Mouse (Mus musculus) embryonic facial prominence, embryonic 10.5 days (tissue): Measurements from ENCODE around the gene Ddn. TPM values are rescaled to one million over a fixed set of nuclear protein-coding genes. Genes with fewer than 3 reads are reported as not detected.

ENCODE experiments used
- DNase-seq: peaks from one replicate; pipeline ENCODE4 v3.0.0-alpha.2; 2017; ENCODE audit warnings: low spot score
- H3K27ac ChIP-seq: fragments of 300-500 bp; sonication (generic); replicated peaks from 2 replicates; pipeline ENCODE4 v1.5.1; 2016; ENCODE audit warnings: mild to moderate bottlenecking
- H3K27me3 ChIP-seq: fragments of 300-500 bp; sonication (generic); replicated peaks from 2 replicates; pipeline ENCODE4 v1.6.1; 2016; ENCODE audit warnings: low read depth, mild to moderate bottlenecking; ENCODE audit not compliant: poor library complexity, severe bottlenecking
- H3K36me3 ChIP-seq: fragments of 300-500 bp; sonication (generic); replicated peaks from 2 replicates; pipeline ENCODE4 v1.6.1; 2016; ENCODE audit warnings: mild to moderate bottlenecking, moderate library complexity
- H3K4me1 ChIP-seq: fragments of 300-500 bp; sonication (generic); 2 replicates; pipeline ENCODE4 v1.6.1; 2016
- H3K4me3 ChIP-seq: fragments of 300-500 bp; sonication (generic); 2 replicates; pipeline ENCODE4 v1.5.1; 2016; ENCODE audit warnings: mild to moderate bottlenecking, moderate library complexity
- H3K9me3 ChIP-seq: fragments of 300-500 bp; sonication (generic); 2 replicates; pipeline ENCODE4 v1.6.1; 2016; ENCODE audit warnings: mild to moderate bottlenecking
- WGBS: fragments of 180-500 bp; shearing (Covaris S2); methylation state at CpG from one replicate; pipeline ENCODE4 v1.1.7; 2016; 5-methylcytosine and 5-hydroxymethylcytosine counted together
- polyA plus RNA-seq: library from polyadenylated mRNA; unstranded; fragments of >200 nt; fragmentation: Nextera tagmentation; extraction: Ambion mirVana; gene quantifications from 2 replicates; pipeline ENCODE4 v1.2.1, GENCODE M21; 2016

Gene Ddn
- polyA plus RNA-seq, 1 experiment from 2014 or later, result not detected

DNA sequence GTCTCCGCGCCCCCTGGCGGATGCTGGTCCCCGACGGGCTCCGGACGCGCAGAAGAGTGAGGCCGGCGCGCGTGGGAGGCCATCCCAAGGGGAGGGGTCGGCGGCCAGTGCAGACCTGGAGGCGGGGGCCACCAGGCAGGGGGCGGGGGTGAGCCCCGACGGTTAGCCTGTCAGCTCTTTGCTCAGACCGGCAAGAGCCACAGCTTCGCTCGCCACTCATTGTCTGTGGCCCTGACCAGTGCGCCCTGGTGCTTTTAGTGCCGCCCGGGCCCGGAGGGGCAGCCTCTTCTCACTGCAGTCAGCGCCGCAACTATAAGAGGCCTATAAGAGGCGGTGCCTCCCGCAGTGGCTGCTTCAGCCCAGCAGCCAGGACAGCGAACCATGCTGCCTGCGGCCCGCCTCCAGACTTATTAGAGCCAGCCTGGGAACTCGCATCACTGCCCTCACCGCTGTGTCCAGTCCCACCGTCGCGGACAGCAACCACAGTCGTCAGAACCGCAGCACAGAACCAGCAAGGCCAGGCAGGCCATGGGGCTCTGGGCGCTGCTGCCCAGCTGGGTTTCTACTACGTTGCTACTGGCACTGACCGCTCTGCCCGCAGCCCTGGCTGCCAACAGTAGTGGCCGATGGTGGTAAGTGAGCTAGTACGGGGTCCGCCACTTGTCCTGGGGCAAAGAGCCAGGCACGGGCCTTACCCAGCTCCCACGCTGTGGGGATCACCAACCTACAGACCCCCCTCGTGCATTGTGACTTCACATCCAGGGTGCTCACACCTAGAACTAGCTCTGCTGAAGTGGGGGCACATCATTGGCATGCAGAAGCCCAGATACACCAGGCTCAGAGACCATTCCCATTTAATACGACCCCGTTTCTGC lies 19.4 kb downstream of the Ddn start, which contains the start of gene Wnt1:
Gene Wnt1, plus strand, starts transcription at position 197 of the 875 bp plus-strand sequence.
- H3K27me3 ChIP-seq, result peaks cover 100% of the 10 kb centered on the region
- no peaks in the 10 kb centered on the region for H3K36me3 ChIP-seq
- H3K4me3 ChIP-seq, result peak within 1 kb of the TSS; percentile 40
- DNase-seq, result peak; percentile 75
- H3K4me1 ChIP-seq, result peaks cover 35% of the 10 kb centered on the region
- no peaks in the 10 kb centered on the region for H3K9me3 ChIP-seq
- H3K27ac ChIP-seq, result no peak within 1 kb of the TSS
- 1% methylated on average over 51 of the region's 51 CpGs for WGBS

DNA sequence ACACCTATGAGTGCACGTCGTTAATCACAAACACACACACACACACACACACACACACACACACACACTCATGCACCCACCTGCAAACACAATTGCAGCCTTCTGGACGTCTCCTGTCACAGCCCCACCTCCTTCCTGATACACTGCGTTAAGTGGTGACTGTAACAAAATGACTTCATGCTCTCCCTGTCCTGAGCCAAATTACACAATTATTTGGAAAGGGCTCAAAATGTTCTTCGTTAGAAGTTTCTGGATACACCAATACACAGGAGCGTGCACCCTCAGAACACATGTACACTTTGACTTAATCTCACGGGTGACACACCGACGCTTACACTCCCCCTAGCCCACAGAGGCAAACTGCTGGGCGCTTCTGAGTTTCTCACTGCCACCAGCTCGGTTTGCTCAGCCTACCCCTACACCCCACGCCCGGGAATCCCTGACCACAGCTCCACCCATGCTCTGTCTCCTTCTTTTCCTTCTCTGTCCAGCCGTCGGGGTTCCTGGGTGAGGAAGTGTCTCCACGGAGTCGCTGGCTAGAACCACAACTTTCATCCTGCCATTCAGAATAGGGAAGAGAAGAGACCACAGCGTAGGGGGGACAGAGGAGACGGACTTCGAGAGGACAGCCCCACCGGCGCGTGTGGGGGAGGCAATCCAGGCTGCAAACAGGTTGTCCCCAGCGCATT lies 20.2 kb downstream of the Ddn start:
- Histone ChIP-seq H3K9me3 (no peaks in the 10 kb centered on the region), H3K4me3 (peak overlapping the region; percentile 40), H3K4me1 (peaks cover 35% of the 10 kb centered on the region), H3K27ac (no peak overlapping the region), H3K27me3 (peaks cover 99% of the 10 kb centered on the region), H3K36me3 (no peaks in the 10 kb centered on the region)
- no peak for DNase-seq
- WGBS, result 11% methylated on average over 24 of the region's 24 CpGs

GRCm38 (mm10) chr15:98787930-98788329 lies 21.4 kb downstream of the Ddn start:
- WGBS, result 46% methylated on average over 4 of the region's 4 CpGs
- Histone ChIP-seq H3K9me3 (no peaks in the 10 kb centered on the region), H3K4me3 (no peak overlapping the region), H3K27me3 (peaks cover 96% of the 10 kb centered on the region), H3K4me1 (peaks cover 29% of the 10 kb centered on the region), H3K27ac (no peak overlapping the region), H3K36me3 (no peaks in the 10 kb centered on the region)
- DNase-seq, result no peak

DNA sequence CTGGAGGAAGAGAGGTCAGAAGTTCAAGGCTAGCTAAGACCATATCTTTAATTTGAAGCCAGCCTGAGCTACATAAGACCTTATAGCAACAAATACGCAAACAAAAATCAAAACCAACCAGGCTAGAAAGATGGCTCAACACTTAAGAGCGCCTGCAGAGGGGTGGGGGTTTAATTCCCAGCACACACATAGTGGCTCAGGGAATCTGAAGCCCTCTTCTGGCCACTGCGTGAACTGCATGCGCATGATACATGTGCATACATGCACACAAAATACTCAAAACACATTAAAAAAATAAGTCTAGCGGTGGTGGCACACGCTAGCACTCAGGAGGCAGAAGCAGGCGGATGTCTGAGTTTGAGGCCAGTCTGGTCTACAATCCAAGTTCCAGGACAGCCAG lies 23.5 kb downstream of the Ddn start:
- no peak overlapping the region for H3K4me3 ChIP-seq
- peaks cover 14% of the 10 kb centered on the region for H3K4me1 ChIP-seq
- peaks cover 96% of the 10 kb centered on the region for H3K27me3 ChIP-seq
- 37% methylated on average over 7 of the region's 7 CpGs for WGBS
- no peak overlapping the region for H3K27ac ChIP-seq
- H3K36me3 ChIP-seq, result no peaks in the 10 kb centered on the region
- H3K9me3 ChIP-seq, result no peaks in the 10 kb centered on the region
- DNase-seq, result peak; percentile 61

GRCm38 (mm10) chr15:98781166-98781565 lies 28.1 kb downstream of the Ddn start:
- Histone ChIP-seq H3K4me3 (no peak overlapping the region), H3K36me3 (no peaks in the 10 kb centered on the region), H3K27ac (no peak overlapping the region), H3K9me3 (no peaks in the 10 kb centered on the region), H3K27me3 (peaks cover 96% of the 10 kb centered on the region), H3K4me1 (peaks cover 34% of the 10 kb centered on the region)
- DNase-seq, result no peak
- 26% methylated on average over 6 of the region's 6 CpGs for WGBS

DNA sequence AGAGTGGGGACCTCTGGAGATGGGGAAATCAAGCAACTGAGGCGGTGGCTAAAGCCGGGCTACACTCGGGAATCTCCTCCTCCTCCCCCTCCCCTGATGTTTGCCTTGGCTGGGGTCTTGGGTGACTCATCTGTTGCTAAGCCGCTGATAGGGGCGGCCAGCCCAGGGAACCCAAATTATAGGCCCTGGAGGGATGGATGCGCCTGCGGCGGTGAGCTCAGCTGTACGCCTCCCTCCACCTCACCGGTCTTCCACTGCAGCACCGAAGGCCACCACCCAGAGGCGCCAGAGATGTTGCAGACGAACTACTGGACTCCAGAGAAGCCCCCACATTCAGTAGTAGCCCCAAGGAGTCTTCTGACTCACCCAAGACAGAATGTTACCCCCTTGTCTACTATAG lies 28.7 kb downstream of the Ddn start:
- Histone ChIP-seq H3K4me3 (0 out of 2 replicates have a peak overlapping the region, but pooled peaks have one; percentile 18), H3K36me3 (no peaks in the 10 kb centered on the region), H3K27ac (no peak overlapping the region), H3K9me3 (no peaks in the 10 kb centered on the region), H3K4me1 (peaks cover 40% of the 10 kb centered on the region), H3K27me3 (peaks cover 96% of the 10 kb centered on the region)
- WGBS, result 3% methylated on average over 13 of the region's 13 CpGs
- DNase-seq, result peak; percentile 48

- Histone ChIP-seq H3K4me1 (peaks cover 43% of the 10 kb centered on the region), H3K4me3 (0 out of 2 replicates have a peak overlapping the region, but pooled peaks have one; percentile 17), H3K27me3 (peaks cover 96% of the 10 kb centered on the region), H3K36me3 (no peaks in the 10 kb centered on the region), H3K9me3 (no peaks in the 10 kb centered on the region), H3K27ac (no peak overlapping the region)
- no peak for DNase-seq
- 2% methylated on average over 8 of the region's 8 CpGs for WGBS
These were observed 29.2 kb downstream of the Ddn start for GRCm38 (mm10) chr15:98780075-98780474.

DNA sequence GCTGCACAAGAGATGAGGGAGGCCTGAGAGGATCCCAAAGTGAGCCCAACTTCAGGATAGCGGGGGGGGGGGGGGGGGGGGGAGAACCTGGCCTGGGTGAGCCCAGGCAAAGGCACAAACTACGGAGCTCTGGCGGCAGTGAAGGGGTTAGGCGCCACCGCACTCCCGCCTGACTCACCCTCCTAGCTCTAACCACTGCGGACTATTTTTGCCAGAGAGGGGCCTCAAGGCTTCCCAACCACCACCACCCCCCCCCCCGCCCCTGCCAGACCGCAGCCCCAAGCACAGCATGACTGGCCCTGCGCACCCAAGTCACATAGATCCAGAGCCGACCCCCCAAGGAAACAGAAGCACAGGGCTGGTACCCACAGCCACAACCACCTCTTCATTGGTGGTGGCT lies 30.5 kb downstream of the Ddn start:
- Histone ChIP-seq H3K4me1 (peaks cover 48% of the 10 kb centered on the region), H3K9me3 (no peaks in the 10 kb centered on the region), H3K36me3 (no peaks in the 10 kb centered on the region), H3K4me3 (0 out of 2 replicates have a peak overlapping the region, but pooled peaks have one; percentile 23), H3K27ac (no peak overlapping the region), H3K27me3 (peaks cover 97% of the 10 kb centered on the region)
- WGBS, result 1% methylated on average over 11 of the region's 11 CpGs
- DNase-seq, result no peak

- peaks cover 100% of the 10 kb centered on the region for H3K27me3 ChIP-seq
- H3K4me3 ChIP-seq, result peak overlapping the region; percentile 42
- DNase-seq, result no peak
- WGBS, result 2% methylated on average over 25 of the region's 25 CpGs
- no peak overlapping the region for H3K27ac ChIP-seq
- H3K4me1 ChIP-seq, result peaks cover 48% of the 10 kb centered on the region
- no peaks in the 10 kb centered on the region for H3K36me3 ChIP-seq
- no peaks in the 10 kb centered on the region for H3K9me3 ChIP-seq
These were observed 31.0 kb downstream of the Ddn start for GRCm38 (mm10) chr15:98778191-98778770.

DNA sequence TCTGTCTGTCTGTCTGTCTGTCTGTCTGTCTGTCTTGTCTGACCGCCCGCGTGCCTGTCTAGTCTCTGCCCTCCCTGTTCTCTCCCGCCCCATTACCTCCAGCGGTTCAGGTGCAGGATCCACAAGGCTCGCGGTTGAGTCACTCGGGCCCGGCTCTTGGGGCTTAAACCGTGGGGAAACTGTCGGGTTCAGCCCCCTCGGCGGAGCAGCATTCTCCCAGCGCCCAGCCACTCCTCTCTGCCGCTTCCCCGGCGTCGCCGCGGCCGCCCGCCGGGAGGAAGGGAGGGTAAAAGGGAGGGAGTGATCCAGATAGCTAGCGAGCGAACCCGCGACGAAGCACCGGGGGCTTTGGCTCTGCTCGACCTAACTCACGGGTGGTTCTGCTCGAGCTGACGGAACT lies 31.5 kb downstream of the Ddn start, which contains the start of gene Wnt10b:
Gene Wnt10b, minus strand, starts transcription at position 389 of the 400 bp plus-strand sequence.
- Histone ChIP-seq H3K4me1 (peaks cover 51% of the 10 kb centered on the region), H3K9me3 (no peaks in the 10 kb centered on the region), H3K27me3 (peaks cover 100% of the 10 kb centered on the region), H3K36me3 (no peaks in the 10 kb centered on the region), H3K4me3 (peak within 1 kb of the TSS; percentile 42), H3K27ac (no peak within 1 kb of the TSS)
- DNase-seq, result peak; percentile 51
- under 1% methylated on average over 33 of the region's 33 CpGs for whole genome bisulfite sequencing

- Histone ChIP-seq H3K4me3 (peak overlapping the region; percentile 42), H3K27ac (no peak overlapping the region), H3K9me3 (no peaks in the 10 kb centered on the region), H3K36me3 (no peaks in the 10 kb centered on the region), H3K27me3 (peaks cover 100% of the 10 kb centered on the region), H3K4me1 (peaks cover 58% of the 10 kb centered on the region)
- 1% methylated on average over 19 of the region's 19 CpGs for WGBS
- DNase-seq, result peak; percentile 49
These were observed 32.2 kb downstream of the Ddn start for GRCm38 (mm10) chr15:98777005-98777616.
